ENCODE assay signal across 9 mouse cellular contexts in genomic region chr2:147307488-147308386, GRCm38 (mm10). TPM values are rescaled to one million over a fixed set of nuclear protein-coding genes. Genes with fewer than 3 reads are reported as not detected.
DNase-seq lines count a peak whose midpoint lies in the region; ATAC-seq and TF ChIP-seq lines count a peak whose summit lies in the region.
"Had no signal": no experiment of that assay in that cellular context is flagged by ENCODE, and none has a peak within 500 bp of the region (broad histone marks: within the 10 kb centered on the region; RNA-seq: fewer than 3 reads in every experiment).

No protein-coding gene starts in this region.

- no peak overlapping the region for H3K27ac ChIP-seq in forebrain, embryonic 10.5 days
- no peak overlapping the region for H3K27ac ChIP-seq in layer of hippocampus, adult 2 months
- H3K27ac ChIP-seq in lung, embryonic 16.5 days (ENCODE audit: low read length), result no peak overlapping the region
- H3K27ac ChIP-seq: macrophage had no signal

- H3K36me3 ChIP-seq in forebrain, embryonic 10.5 days (replicated peaks), result no peaks in the 10 kb centered on the region
- H3K36me3 ChIP-seq in lung, embryonic 16.5 days (ENCODE audit: control insufficient read depth, insufficient read depth, low read length), result no peaks in the 10 kb centered on the region

- DNase-seq in Muller cell, postnatal 12 days (ENCODE audit: inconsistent ontology term), result peak; percentile 71
- DNase-seq in c-Kit-positive CD71-negative TER-119-negative erythroid progenitor cells, embryonic 14.5 days (ENCODE audit: low read depth), result peak; percentile 33
- peak; percentile 78 for DNase-seq in forebrain, embryonic 10.5 days (ENCODE audit: extremely low spot score, low spot score)
- DNase-seq in layer of hippocampus, adult 2 months (ENCODE audit: low spot score in 2 of 2), result peak; percentile 71 to 84
- DNase-seq in right cerebral cortex, adult 18-20 months, result peak; percentile 73

- WGBS in forebrain, embryonic 10.5 days, result 17% methylated on average over 12 of the region's 12 CpGs
- WGBS in lung, embryonic 16.5 days, result 16% methylated on average over 12 of the region's 12 CpGs

- no peak overlapping the region for H3K4me3 ChIP-seq in forebrain, embryonic 10.5 days
- no peak overlapping the region for H3K4me3 ChIP-seq in layer of hippocampus, adult 2 months
- H3K4me3 ChIP-seq in lung, embryonic 16.5 days (ENCODE audit: low read length), result no peak overlapping the region

- ATAC-seq in hematopoietic stem cell, adult 5-6 weeks (replicated peaks in 1 of 2; ENCODE audit: insufficient read depth in 1 of 2, low FRiP score in 2 of 2, low TSS enrichment in 1 of 2, low read depth in 1 of 2, poor library complexity in 2 of 2, severe bottlenecking in 2 of 2), result peak; percentile 79 to 91
- ATAC-seq in lung, embryonic 16.5 days (ENCODE audit: low read depth), result peak; percentile 68
- no peak for ATAC-seq in activated CD4-positive, CD25-positive, alpha-beta regulatory T cell, adult 4 months

- no peaks in the 10 kb centered on the region for H3K4me1 ChIP-seq in forebrain, embryonic 10.5 days
- no peaks in the 10 kb centered on the region for H3K4me1 ChIP-seq in lung, embryonic 16.5 days (replicated peaks; ENCODE audit: control insufficient read depth, insufficient read depth, low read length)

- H3K9me3 ChIP-seq in forebrain, embryonic 10.5 days, result no peaks in the 10 kb centered on the region
- no peaks in the 10 kb centered on the region for H3K9me3 ChIP-seq in lung, embryonic 16.5 days (ENCODE audit: control insufficient read depth, low read length)

- peaks cover 30% of the 10 kb centered on the region for H3K27me3 ChIP-seq in forebrain, embryonic 10.5 days (ENCODE audit: poor library complexity, severe bottlenecking)
- peaks cover 7% of the 10 kb centered on the region; the same call in 1 of the 2 replicates for H3K27me3 ChIP-seq in lung, embryonic 16.5 days (ENCODE audit: control insufficient read depth, insufficient read depth, low read depth, low read length)

- H3K4me2 ChIP-seq in lung, embryonic 16.5 days (ENCODE audit: low read depth, low read length), result no peak overlapping the region

- TF ChIP-seq CTCF in layer of hippocampus, adult 2 months (conservative IDR thresholded peaks at IDR 0.05), result peak; percentile 99

- H3K9ac ChIP-seq in lung, embryonic 16.5 days (ENCODE audit: low read length), result no peak overlapping the region

RNA-seq across cellular contexts. Expression of gene Pax1, which starts 54.0 kb away (rescaled TPM):
- polyA plus RNA-seq in forebrain, embryonic 10.5 days (2016; fragmentation: Nextera tagmentation; extraction: Ambion mirVana), result 0.05 and 0.14 TPM in 2 replicates
- total RNA-seq in hematopoietic stem cell, adult 5-6 weeks (2017), result not detected in 2 replicates
- under 1 TPM in 1 of 2 experiments, not detected in 1; 0.18 TPM for total RNA-seq in layer of hippocampus, adult 2 months (2021)
- 0.38 and 0.70 TPM in 2 replicates for polyA plus RNA-seq in lung, embryonic 16.5 days (2015; fragmentation: Nextera tagmentation; extraction: Ambion mirVana)
- polyA plus RNA-seq in activated CD4-positive, CD25-positive, alpha-beta regulatory T cell, adult 4 months (2017; shearing (Covaris generic)), result not detected
- polyA plus RNA-seq: macrophage had no signal
